Mouse (Mus musculus) forelimb bud, embryonic 11.5 days (tissue): ENCODE measurements around the gene Eif3d.

Source experiments
- DNase-seq: peaks from one replicate; pipeline ENCODE4 v3.0.0-alpha.2; 2012; ENCODE audit warnings: low read depth, low spot score

The Eif3d gene

DNA sequence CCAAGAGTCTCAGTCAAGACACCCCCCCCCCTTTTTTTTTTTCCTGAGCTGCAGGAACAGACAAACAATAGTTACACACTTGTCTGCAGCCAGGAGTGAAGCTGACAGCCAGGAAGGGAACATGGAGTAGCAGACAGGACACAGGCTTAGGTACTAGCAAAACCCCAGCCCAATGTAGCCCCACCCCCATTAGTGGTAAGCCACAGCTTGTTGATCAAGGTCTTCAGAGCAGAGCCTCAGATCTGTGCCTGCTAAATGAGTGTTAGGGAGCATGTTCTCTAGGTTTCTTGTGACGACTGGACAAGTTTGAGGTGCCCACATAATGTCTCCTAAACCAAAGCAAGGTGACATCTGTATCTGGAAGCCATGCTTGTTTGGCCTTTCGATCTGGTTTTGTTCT, 16.3 kb downstream of the Eif3d start:
- no peak for DNase-seq

DNA sequence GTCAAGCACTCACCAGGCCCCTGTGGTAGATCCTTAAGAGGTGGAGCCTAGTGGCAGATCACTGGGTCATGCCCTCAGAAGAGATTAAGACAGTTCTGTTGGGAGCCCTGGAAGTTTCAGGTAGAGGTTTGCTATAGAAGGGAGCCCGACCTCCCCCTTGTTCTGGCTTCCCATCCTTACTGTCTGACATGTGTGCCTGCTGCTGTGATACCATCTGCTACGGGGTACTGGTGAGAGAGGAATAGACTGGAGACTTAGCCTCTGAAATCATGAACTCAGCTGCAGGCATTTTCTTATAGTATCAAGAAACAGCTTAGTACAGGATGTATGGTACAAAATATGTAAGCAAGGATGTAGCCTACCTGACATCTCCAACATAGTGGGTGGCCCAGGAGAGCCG, 17.7 kb downstream of the Eif3d start:
- no peak for DNase-seq

DNA sequence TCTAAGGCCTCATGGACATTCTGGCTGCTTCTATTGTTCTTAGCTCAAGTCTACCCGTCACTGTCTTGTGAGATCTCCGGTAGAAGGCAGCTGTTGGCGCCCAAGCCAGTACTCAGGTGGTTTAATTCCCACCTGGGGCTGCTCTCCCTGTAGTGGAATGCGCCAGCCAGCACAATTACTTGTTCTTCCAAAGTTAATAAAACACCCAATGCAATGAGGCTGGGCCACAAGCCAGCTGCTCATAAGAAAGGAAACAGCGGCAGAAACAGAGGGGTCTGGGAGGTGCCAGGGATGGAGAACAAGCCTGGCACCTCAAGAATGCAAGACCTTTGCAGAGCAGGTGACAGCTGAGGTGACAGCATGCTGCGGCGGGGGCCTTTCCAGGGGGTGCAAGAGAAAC, 21.6 kb downstream of the Eif3d start:
- no peak for DNase-seq

DNA sequence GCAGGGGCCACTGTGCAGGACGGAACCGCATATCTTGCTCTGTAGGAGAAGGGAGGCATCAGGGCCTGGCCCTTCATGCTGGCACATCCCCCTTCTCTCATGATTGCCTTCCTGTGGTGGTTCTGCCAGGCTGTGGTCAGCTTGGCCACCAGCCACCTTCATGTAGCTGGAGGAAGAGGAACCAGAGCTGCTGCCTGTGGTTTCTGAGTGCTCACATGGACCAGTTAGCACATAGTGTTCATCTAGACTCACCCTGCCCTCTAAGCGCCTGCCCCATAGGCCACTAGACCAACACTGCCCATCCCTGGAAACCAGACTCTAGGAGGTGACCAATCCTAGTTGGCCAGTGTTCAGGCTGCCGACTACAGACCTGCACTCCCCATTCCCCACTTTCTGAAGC, 24.9 kb downstream of the Eif3d start:
- DNase-seq = no peak

DNA sequence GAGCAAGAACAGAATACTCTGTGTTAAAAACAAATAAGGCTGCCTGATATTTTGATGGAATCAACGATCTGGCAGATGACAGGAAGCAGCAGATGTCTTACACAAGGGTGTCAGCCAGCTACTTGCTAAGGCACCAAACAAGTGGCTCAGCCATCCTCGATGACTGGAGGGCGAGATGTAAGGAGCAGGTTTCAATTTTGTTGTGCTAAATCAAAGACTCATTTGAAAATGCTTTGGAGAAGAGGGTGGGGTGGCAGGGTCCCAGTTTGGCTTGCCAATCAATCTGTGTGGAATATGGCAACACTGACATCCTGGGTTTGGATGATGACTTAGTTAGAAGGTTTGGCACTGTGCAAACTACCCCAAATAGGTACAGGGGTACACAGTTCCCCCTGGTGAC, 29.1 kb downstream of the Eif3d start:
- DNase-seq = no peak

DNA sequence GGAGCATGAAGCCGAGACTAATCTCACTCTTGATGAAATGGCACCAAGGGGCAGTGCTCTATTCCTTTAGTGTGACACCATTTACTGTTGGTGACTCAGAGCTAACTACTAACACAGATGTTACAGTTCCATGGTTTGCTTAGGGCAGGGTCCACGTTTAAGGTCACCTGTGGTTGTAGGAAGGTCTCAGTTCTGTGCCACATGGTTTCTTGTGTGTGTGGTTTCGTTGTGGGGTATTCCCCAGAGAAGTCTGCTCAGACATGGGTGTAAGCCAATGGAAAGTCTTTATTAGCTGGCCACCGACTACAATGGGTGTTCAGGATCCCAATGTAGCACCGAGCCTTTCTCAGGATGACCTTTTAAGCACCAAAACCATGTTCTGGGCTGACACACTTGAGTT, 32.1 kb downstream of the Eif3d start:
- no peak for DNase-seq

DNA sequence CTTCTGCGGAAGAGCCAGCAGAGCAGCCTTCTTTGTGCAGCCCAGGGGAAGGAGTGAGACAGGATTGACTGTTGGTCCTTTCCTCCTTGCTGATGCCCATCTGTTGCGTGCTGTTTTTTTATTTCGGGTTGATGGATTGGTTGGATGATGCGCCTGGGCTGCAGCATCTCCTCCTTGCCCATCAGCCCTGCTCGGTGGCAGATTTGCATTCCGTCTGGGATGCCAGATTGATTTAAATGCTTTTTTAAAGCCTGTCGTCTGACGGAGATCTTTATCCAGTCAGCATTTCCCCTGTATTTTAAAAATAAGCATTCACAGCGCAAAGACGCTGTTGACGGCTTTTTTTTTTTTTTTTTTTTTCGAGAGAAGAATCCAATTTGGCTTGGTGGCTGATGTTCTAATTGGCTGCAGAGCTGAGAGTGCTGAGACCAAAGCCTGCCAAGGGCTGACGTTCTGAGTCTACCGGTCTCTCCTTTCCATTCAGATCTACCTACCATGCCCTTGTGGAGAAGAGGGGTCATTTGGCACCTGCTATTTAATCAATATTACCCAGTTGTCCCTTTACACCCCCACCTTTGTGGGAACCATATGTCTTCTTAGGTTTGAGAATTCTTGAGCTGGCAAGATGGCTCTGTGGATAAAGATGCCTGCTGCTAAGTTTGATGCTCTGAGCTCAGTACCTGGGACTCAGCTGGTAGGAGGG, 34.8 kb downstream of the Eif3d start:
- no peak for DNase-seq

DNA sequence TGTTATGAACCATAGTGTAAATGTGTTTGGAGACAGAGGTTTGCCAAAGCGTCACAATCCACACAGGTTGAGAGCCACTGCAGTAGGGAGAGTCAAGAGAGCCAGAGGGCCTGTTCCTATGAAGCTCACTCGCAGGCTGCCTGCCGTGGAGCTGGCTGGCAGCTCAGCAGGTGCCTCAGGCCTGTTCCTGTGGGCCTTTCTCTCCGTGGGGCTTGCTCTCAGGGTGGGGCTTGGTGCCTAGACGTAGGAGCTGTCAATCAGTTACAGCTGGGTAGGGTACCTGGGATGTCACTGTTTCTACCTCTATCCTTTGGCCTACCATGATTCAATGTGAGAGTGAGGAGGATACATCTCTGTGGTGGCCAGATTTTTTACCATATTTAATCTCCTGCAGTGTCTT, 35.6 kb downstream of the Eif3d start:
- no peak for DNase-seq

DNA sequence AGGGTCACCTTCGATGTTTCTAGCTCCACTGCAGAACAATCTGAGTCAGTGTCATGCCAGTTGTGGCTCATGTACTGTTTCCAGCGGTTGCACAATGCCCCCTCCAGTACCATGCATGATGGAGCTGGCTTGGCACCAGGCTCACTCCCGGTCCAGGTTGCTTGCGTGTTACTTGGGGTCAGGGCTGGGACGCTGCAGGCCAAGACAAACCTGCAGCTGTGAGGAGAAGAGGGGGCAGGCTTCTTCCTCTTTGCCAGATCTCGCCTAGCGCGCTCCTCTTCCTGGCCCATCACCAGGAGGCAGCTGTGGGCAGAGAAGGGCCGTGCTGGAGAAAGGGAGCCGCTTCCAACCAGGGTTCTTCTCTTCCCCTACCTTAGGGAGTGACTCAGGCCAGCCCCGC, 36.3 kb downstream of the Eif3d start:
- DNase-seq = no peak

DNA sequence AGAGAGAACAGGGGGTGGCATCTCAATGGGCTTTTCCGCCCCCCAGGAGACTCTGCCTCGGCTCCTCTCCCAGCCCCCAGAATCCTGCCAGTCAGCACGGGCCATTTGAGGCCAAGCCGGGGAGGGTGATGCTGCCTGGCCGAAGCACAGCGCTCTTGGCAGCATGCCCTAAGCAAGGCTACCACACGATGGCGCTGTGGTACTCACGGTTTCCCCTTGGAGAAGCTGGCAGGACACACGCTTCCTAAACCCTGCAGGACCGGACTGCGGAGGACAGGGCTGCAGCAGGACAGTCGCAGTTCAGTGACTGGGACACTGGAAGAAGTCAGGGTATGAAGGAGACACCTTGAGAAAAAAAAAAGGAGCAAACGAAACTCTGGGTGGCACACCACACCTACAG, 36.8 kb downstream of the Eif3d start:
- DNase-seq = peak; percentile 93

DNA sequence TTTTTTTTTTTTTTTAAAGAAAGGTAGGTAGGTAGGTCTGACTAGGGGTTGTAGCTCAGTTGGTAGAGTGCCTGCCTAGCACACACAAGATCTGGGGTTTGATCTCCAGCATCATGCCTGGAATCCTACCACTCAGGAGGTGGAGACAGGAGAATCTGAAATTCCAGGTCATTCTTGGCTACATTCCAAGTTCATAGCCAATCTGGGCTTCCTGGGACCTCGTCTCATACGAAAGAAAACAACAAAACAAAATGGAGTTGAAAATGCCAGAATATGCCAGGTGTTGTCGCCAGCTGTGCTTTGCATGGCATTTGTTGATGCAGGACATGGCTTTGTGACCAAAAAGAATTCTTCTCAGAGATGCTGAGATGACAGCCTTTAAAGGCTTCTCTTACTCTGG, 37.4 kb downstream of the Eif3d start:
- DNase-seq = no peak

DNA sequence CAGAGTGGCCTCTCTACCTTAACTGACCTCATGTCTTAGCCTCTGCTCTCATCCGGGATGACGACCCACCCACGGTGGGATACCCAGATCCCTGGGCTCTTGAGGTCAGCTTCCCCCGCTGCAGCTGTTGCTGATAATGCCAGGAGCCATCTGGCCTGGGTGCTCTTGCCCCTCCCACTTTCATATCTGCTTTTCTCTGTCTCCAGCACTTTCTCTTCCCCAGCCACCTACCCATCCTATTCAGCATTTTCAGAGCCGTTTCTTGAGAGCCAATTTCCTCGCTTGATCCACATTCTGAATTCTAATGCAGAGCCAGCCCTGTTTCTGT, 39.0 kb downstream of the Eif3d start:
- no peak for DNase-seq

DNA sequence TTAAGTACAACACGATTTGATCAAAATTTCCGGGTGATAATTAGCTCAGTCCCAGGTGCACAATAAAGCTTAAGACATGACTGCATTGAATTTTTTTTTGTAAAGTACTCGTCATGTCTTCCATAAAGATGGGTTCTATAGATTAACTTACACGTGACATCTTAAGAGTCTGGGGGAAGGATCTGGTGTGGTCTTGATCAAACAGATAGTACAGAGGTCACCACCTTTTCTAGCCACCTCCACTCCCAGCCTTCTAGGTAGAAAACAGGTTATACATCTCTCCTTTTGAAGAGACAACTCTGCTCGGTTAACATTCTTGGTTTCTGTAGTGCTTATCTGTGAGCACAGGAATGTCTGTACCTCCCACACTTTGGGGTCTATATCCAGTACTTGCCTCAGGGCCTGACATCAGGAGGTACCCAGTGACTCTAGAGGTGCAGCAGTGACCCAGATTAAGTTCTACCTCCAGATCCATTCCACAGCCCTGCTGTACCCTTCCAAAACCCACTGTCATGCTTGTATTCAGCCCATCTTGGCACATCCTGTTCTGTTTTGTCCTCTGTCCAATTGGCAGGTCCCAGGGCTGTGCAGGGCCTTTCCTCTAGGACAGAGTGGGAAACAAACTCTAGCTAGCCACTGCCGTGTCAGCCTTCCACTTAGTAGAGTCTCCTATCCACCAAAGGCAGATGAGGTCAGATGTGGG, 39.5 kb downstream of the Eif3d start:
- no peak for DNase-seq

DNA sequence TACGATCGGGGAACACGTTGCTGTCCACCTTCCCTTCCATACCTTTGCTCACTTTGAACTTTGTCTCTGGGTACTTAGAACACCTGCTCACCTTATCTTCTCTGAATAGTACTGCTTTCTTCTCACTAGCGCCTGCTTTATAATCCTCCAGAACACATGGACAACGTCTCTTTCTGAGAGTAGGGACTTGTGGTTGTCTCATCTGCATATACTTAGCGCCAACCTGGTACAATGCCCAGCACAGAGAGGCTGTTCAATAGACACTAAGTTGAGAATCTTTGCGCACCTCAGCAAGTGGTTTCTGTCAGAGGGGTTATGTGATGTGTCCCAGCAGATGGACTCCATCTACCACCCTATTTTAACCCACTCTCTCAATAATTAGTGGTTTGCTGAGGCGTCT, 40.8 kb downstream of the Eif3d start:
- no peak for DNase-seq

DNA sequence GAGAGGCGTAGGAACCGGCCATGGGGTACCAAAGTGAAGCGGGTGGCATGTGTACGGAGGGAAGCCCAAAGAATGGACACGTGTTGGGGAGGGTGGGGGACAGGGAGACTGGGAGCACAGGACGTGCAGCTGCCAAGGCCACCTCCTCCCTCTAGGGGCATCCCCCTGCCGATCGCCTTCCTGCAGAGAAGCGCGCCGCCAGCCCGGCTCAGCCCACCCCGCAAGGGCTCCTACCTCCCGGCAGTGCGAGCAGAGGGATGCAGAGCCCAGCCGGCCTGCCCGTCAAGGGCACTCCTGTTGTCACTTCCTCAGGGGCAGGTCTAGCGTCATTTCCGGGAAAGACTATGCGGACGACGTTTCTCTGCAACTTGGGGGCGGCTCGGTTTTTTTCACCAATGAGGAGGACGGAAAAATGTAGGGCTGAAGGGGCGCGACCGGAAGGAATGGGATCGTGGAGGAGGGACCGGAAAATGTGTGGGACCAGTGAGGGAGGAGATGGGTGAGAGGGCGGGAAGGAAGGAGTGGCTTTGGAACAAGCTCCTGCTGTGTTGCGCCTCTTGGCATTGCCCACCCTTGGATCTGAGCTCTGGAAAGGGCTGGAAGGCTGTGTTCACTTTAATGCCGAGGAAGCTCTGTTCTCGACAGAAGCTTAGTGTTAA, 41.8 kb downstream of the Eif3d start, which contains the start of gene Txn2:
Txn2 (minus strand) TSS at position 334 of the 659 bp plus-strand sequence.
- DNase-seq = peak; percentile 98

DNA sequence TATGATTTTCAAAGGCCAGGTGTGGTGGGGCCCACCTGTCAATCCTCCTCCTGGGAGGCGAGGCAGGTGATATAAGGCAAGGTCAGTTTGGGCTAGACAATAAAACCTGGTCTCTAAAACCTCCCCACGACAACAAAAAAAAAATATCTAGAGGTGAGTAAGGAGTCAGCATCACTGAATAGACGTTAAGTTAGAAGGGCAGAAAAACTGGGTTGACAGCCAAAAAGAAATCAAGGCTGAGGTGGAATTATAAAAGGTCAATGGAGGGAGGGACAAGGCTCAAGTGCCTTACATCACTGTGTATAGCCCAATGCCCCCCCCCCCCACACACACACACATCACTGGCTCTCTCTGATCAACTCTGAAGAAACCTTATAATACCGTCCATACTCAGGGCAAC, 42.5 kb downstream of the Eif3d start:
- no peak for DNase-seq

DNA sequence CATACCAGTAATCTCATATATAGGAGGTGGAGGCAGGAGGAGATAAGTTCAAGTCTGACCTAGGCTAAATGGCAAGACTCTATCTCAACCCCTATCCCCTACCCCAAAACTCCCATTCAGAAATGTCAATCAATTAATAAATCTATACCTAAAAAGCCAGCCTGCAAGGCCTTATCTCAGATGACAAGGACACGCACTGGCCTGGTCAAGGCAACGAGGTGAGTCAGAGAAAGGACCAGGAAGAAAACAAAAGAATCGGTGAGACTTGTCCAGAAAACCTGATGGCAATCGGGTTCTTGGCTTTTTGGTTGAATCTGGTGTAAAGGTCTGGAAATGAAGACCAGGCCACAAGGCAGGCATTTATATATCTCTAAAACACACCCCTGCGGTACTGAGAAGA, 43.7 kb downstream of the Eif3d start:
- no peak for DNase-seq

DNA sequence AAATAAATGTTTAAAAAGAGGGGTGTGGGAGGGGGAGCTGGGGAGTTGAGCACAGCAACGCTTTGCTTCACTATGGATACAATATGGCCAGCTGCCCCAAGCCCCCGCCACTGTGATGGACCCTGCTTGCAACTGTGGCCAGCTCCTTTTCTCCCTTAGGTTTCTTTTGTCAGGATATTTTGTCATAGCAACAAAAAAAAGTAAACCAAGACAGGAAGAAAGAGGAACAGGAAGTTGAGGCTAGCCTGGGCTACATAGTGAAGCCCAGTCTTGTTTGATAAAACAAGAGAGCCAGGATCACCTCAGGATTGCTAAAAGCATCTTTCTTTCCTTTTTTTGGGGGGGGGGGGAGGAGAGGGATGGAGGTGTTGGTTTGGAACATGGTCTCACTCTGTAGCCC, 45.4 kb downstream of the Eif3d start:
- DNase-seq = no peak

DNA sequence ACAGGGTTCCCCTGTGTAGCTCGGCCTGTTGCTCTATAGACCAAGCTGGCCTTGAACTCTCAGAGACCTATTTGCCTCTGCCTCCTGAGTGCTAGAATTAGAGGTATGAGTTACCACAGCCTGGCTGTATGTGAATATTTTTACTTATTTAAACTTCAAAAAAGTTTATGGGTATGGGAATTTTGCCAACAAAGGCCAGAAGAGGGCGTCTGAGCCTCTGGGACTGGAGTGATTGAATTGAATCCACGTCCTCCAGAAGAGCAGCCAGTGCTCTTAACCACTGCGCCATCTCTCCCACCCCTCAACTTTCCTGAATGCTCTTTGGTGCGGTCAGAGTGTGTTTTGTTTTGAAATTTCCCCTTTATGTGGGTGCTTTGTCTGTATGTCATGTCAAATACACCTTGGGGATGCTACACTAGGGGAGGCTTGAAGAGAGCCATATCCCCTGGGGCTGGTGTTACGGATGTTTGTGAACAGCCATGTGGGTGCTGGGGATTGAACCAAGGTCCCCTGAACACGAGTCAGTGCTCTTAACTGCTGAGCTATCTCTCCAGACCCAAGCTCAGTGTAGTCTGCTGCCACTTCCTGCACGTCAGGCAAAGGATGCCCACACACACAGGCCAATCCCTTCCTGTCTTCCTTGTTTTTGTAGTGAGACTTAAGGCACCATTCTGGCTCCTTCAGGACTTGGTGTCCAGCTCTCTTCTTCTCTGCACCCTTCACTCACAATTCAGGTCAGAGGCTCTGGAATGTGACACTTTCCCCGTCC, 47.2 kb downstream of the Eif3d start:
- DNase-seq = no peak

DNA sequence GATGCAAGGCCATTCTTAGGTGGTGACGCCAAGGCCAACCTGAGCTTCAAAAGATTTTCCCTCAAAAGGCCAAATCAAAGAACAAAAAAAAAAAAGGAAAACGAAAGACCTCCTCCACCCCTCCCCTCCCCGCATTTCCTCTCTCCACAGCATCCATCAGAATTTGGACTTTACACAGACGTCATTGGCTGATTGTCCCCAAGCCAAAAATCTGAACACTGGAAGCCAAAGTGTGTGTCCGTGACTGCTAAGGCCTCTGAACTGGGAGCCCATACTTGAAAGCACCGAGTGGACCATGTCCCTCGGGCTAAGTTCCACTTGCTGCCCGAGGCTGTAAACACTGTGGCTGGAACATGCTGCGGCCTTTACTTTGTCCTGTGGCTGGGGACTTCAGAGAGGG, 47.9 kb downstream of the Eif3d start:
- DNase-seq = no peak

DNA sequence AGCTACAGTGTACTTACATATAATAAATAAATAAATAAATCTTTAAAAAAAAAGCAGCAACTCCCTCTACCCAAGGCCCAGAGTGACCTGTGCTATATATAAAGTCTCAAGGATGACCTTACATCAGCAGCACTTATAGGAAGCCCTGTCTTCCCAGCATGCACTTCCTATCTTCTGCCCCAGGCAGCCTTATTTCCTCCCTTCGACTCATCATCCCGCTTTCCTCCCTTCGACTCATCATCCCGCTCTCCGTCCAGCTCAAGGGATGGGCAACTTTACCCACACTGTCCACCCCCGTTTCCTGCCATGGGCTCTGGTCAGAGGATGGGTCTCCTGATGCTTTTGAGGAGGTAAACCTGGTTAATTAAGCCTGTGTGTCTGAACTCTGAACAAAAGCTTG, 49.0 kb downstream of the Eif3d start:
- no peak for DNase-seq
